Mouse (Mus musculus) intestine, embryonic 15.5 days (tissue): ENCODE measurements around the gene Sectm1b. TPM values are rescaled to one million over a fixed set of nuclear protein-coding genes. Genes with fewer than 3 reads are reported as not detected.
"Not testable (repeated sequence)": the region's sequence is repeated elsewhere in the genome, so short reads cannot be mapped to it uniquely, and the experiment has no call there.

Source experiments
- ATAC-seq: fragments of 200-750 bp; cut with Nextera tagmentation; 2 replicates; pipeline ENCODE4 v1.8.0; 2017; ENCODE audit warnings: moderate TSS enrichment, moderate library complexity
- H3K27ac ChIP-seq: fragments of 300-500 bp; sonication (generic); 2 replicates; pipeline ENCODE4 v1.5.1; 2015; ENCODE audit warnings: mild to moderate bottlenecking, inconsistent platforms
- H3K27me3 ChIP-seq: fragments of 300-500 bp; sonication (generic); replicated peaks from 2 replicates; pipeline ENCODE4 v1.6.1; 2015; ENCODE audit warnings: inconsistent platforms
- H3K36me3 ChIP-seq: fragments of 300-500 bp; sonication (generic); 2 replicates; pipeline ENCODE4 v1.6.1; 2015; ENCODE audit warnings: inconsistent platforms
- H3K4me1 ChIP-seq: fragments of 300-500 bp; sonication (generic); replicated peaks from 2 replicates; pipeline ENCODE4 v1.6.1; 2015; ENCODE audit warnings: inconsistent platforms
- H3K4me2 ChIP-seq: fragments of 300-500 bp; sonication (generic); replicated peaks from 2 replicates; pipeline ENCODE4 v1.6.1; 2015; ENCODE audit warnings: mild to moderate bottlenecking, inconsistent platforms
- H3K4me3 ChIP-seq: fragments of 300-500 bp; sonication (generic); replicated peaks from 2 replicates; pipeline ENCODE4 v1.5.1; 2015; ENCODE audit warnings: inconsistent platforms
- H3K9ac ChIP-seq: fragments of 300-500 bp; sonication (generic); 2 replicates; pipeline ENCODE4 v1.6.1; 2015; ENCODE audit warnings: inconsistent platforms
- H3K9me3 ChIP-seq: fragments of 300-500 bp; sonication (generic); 2 replicates; pipeline ENCODE4 v1.6.1; 2016; ENCODE audit warnings: inconsistent platforms
- WGBS: fragments of 180-500 bp; shearing (Covaris S2); methylation state at CpG from one replicate; pipeline ENCODE4 v1.1.7; 2015; 5-methylcytosine and 5-hydroxymethylcytosine counted together
- polyA plus RNA-seq: library from polyadenylated mRNA; unstranded; fragments of >200 nt; fragmentation: Nextera tagmentation; extraction: Ambion mirVana; gene quantifications from 2 replicates; pipeline ENCODE4 v1.2.1, GENCODE M21; 2015

Gene Sectm1b
- polyA plus RNA-seq, 1 experiment from 2014 or later = 0.73 TPM

- H3K4me3 ChIP-seq, ATAC-seq, H3K9me3 ChIP-seq, H3K36me3 ChIP-seq, H3K4me1 ChIP-seq, H3K27ac ChIP-seq, H3K27me3 ChIP-seq, H3K4me2 ChIP-seq, H3K9ac ChIP-seq: not testable (repeated sequence)
- 56% methylated on average over 1 of the region's 1 CpGs for WGBS
These were observed 20.3 kb downstream of the Sectm1b start for GRCm38 (mm10) chr11:121043025-121043424.

GRCm38 (mm10) chr11:121042480-121042879, 20.9 kb downstream of the Sectm1b start:
- Histone ChIP-seq H3K4me3 (no peak overlapping the region), H3K36me3 (no peaks in the 10 kb centered on the region), H3K4me1 (no peaks in the 10 kb centered on the region), H3K9me3 (no peaks in the 10 kb centered on the region), H3K9ac (no peak overlapping the region), H3K4me2 (no peak overlapping the region), H3K27me3 (no peaks in the 10 kb centered on the region), H3K27ac (no peak overlapping the region)
- 68% methylated on average over 4 of the region's 4 CpGs for WGBS
- ATAC-seq = no peak

GRCm38 (mm10) chr11:121041636-121042035, 21.7 kb downstream of the Sectm1b start:
- Histone ChIP-seq H3K4me1 (no peaks in the 10 kb centered on the region), H3K4me3 (no peak overlapping the region), H3K36me3 (no peaks in the 10 kb centered on the region), H3K27ac (no peak overlapping the region), H3K9ac (no peak overlapping the region), H3K27me3 (no peaks in the 10 kb centered on the region), H3K9me3 (no peaks in the 10 kb centered on the region), H3K4me2 (no peak overlapping the region)
- ATAC-seq = no peak
- WGBS = 66% methylated on average over 4 of the region's 4 CpGs

- H3K36me3 ChIP-seq = no peaks in the 10 kb centered on the region
- no peak overlapping the region for H3K4me3 ChIP-seq
- no peak overlapping the region for H3K27ac ChIP-seq
- no peaks in the 10 kb centered on the region for H3K4me1 ChIP-seq
- no peaks in the 10 kb centered on the region for H3K9me3 ChIP-seq
- 3% methylated on average over 4 of the region's 4 CpGs for WGBS
- no peak overlapping the region for H3K9ac ChIP-seq
- H3K4me2 ChIP-seq = no peak overlapping the region
- peak; percentile 80 for ATAC-seq
- no peaks in the 10 kb centered on the region for H3K27me3 ChIP-seq
These were observed 22.2 kb downstream of the Sectm1b start for GRCm38 (mm10) chr11:121041212-121041611.

- Histone ChIP-seq H3K27me3 (no peaks in the 10 kb centered on the region), H3K4me1 (no peaks in the 10 kb centered on the region), H3K9ac (no peak within 1 kb of the TSS), H3K4me2 (no peak within 1 kb of the TSS), H3K9me3 (no peaks in the 10 kb centered on the region), H3K36me3 (no peaks in the 10 kb centered on the region), H3K27ac (no peak within 1 kb of the TSS), H3K4me3 (no peak within 1 kb of the TSS)
- WGBS = 61% methylated on average over 5 of the region's 5 CpGs
- ATAC-seq = no peak
These were observed 24.1 kb downstream of the Sectm1b start, which contains the start of gene Cd7 for GRCm38 (mm10) chr11:121039302-121039701. Gene Cd7, minus strand, starts transcription at chr11:121039418.

- Histone ChIP-seq H3K4me1 (no peaks in the 10 kb centered on the region), H3K9ac (no peak overlapping the region), H3K4me3 (no peak overlapping the region), H3K9me3 (no peaks in the 10 kb centered on the region), H3K27me3 (no peaks in the 10 kb centered on the region), H3K4me2 (no peak overlapping the region), H3K36me3 (no peaks in the 10 kb centered on the region), H3K27ac (no peak overlapping the region)
- no peak for ATAC-seq
- WGBS = 85% methylated on average over 11 of the region's 11 CpGs
These were observed 24.8 kb downstream of the Sectm1b start for GRCm38 (mm10) chr11:121038366-121039240.

GRCm38 (mm10) chr11:121033118-121033517, 30.3 kb downstream of the Sectm1b start:
- H3K4me2 ChIP-seq = no peak overlapping the region
- WGBS = 65% methylated on average over 5 of the region's 5 CpGs
- no peak overlapping the region for H3K27ac ChIP-seq
- H3K36me3 ChIP-seq = no peaks in the 10 kb centered on the region
- no peaks in the 10 kb centered on the region for H3K27me3 ChIP-seq
- H3K4me1 ChIP-seq = no peaks in the 10 kb centered on the region
- H3K4me3 ChIP-seq = no peak overlapping the region
- H3K9me3 ChIP-seq = no peaks in the 10 kb centered on the region
- ATAC-seq = no peak
- no peak overlapping the region for H3K9ac ChIP-seq

GRCm38 (mm10) chr11:121027259-121027658, 36.1 kb downstream of the Sectm1b start:
- Histone ChIP-seq H3K9me3 (no peaks in the 10 kb centered on the region), H3K9ac (no peak overlapping the region), H3K4me3 (no peak overlapping the region), H3K27me3 (no peaks in the 10 kb centered on the region), H3K4me2 (no peak overlapping the region), H3K36me3 (no peaks in the 10 kb centered on the region), H3K4me1 (no peaks in the 10 kb centered on the region), H3K27ac (no peak overlapping the region)
- ATAC-seq = no peak
- 88% methylated on average over 7 of the region's 7 CpGs for WGBS

GRCm38 (mm10) chr11:121024163-121024562, 39.2 kb downstream of the Sectm1b start:
- Histone ChIP-seq H3K9ac (no peak overlapping the region), H3K9me3 (no peaks in the 10 kb centered on the region), H3K4me3 (no peak overlapping the region), H3K4me2 (no peak overlapping the region), H3K36me3 (no peaks in the 10 kb centered on the region), H3K27me3 (no peaks in the 10 kb centered on the region), H3K4me1 (no peaks in the 10 kb centered on the region), H3K27ac (no peak overlapping the region)
- ATAC-seq = no peak
- 67% methylated on average over 6 of the region's 6 CpGs for WGBS

GRCm38 (mm10) chr11:121019501-121019900, 43.9 kb downstream of the Sectm1b start:
- no peak overlapping the region for H3K4me3 ChIP-seq
- no peak overlapping the region for H3K27ac ChIP-seq
- no peak overlapping the region for H3K4me2 ChIP-seq
- 0 out of 2 replicates have a peak, but pooled peaks cover 9% of the 10 kb centered on the region for H3K4me1 ChIP-seq
- no peak overlapping the region for H3K9ac ChIP-seq
- no peaks in the 10 kb centered on the region for H3K9me3 ChIP-seq
- WGBS = 87% methylated on average over 5 of the region's 5 CpGs
- ATAC-seq = no peak
- H3K27me3 ChIP-seq = no peaks in the 10 kb centered on the region
- no peaks in the 10 kb centered on the region for H3K36me3 ChIP-seq

- H3K27ac ChIP-seq = no peak overlapping the region
- H3K9me3 ChIP-seq = no peaks in the 10 kb centered on the region
- 39% methylated on average over 3 of the region's 3 CpGs for WGBS
- no peak overlapping the region for H3K4me3 ChIP-seq
- H3K9ac ChIP-seq = no peak overlapping the region
- H3K27me3 ChIP-seq = no peaks in the 10 kb centered on the region
- H3K4me2 ChIP-seq = no peak overlapping the region
- 0 out of 2 replicates have a peak, but pooled peaks cover 9% of the 10 kb centered on the region for H3K4me1 ChIP-seq
- H3K36me3 ChIP-seq = no peaks in the 10 kb centered on the region
- peak; percentile 72 for ATAC-seq
These were observed 45.7 kb downstream of the Sectm1b start for GRCm38 (mm10) chr11:121017703-121018102.

GRCm38 (mm10) chr11:121015472-121015871, 47.9 kb downstream of the Sectm1b start:
- no peak overlapping the region for H3K27ac ChIP-seq
- H3K4me2 ChIP-seq = 0 out of 2 replicates have a peak overlapping the region, but pooled peaks have one; percentile 56
- no peak for ATAC-seq
- no peaks in the 10 kb centered on the region for H3K9me3 ChIP-seq
- no peaks in the 10 kb centered on the region for H3K27me3 ChIP-seq
- no peak overlapping the region for H3K4me3 ChIP-seq
- 0 out of 2 replicates have a peak, but pooled peaks cover 9% of the 10 kb centered on the region for H3K4me1 ChIP-seq
- H3K9ac ChIP-seq = no peak overlapping the region; the same call in 1 of the 2 replicates
- H3K36me3 ChIP-seq = no peaks in the 10 kb centered on the region
- 37% methylated on average over 6 of the region's 6 CpGs for WGBS

GRCm38 (mm10) chr11:121014896-121015300, 48.5 kb downstream of the Sectm1b start:
- peak overlapping the region; percentile 56 for H3K4me2 ChIP-seq
- peak overlapping the region; percentile 32; the same call in 1 of the 2 replicates for H3K9ac ChIP-seq
- no peak overlapping the region for H3K27ac ChIP-seq
- H3K36me3 ChIP-seq = no peaks in the 10 kb centered on the region
- WGBS = 35% methylated on average over 19 of the region's 19 CpGs
- H3K27me3 ChIP-seq = no peaks in the 10 kb centered on the region
- 0 out of 2 replicates have a peak, but pooled peaks cover 9% of the 10 kb centered on the region for H3K4me1 ChIP-seq
- no peaks in the 10 kb centered on the region for H3K9me3 ChIP-seq
- peak overlapping the region; percentile 26 for H3K4me3 ChIP-seq
- peak; percentile 50 for ATAC-seq
